Mouse (Mus musculus) mouse embryonic stem cell (cell line): ENCODE results near the gene Ergic1.

ENCODE experiments used
- in situ Hi-C, 2 experiments: fragments of 300-500 bp; cut with MboI; formaldehyde crosslinking; loops; 1 replicate in 1 of 2; 3 replicates in 1 of 2; pipeline ENCODE4 v1.14.3; 2019 to 2020; ENCODE audit warnings: low sequenced_read_pairs in 2 of 2, low pct_unique_long_range_greater_than_20kb in 1 of 2, mixed read lengths in 1 of 2; ENCODE audit not compliant: unreplicated experiment in 1 of 2

Gene Ergic1

GRCm38 (mm10) chr17:26671268-26671667 lies 110.0 kb downstream of the Ergic1 start:
- in situ Hi-C loops: no loop called here

- in situ Hi-C loops: no loop called here
Measured at GRCm38 (mm10) chr17:26675845-26676244, 114.6 kb downstream of the Ergic1 start.

- in situ Hi-C loops: no loop called here
Measured at GRCm38 (mm10) chr17:26676252-26676615, 114.9 kb downstream of the Ergic1 start.

- in situ Hi-C loops: no loop called here
Measured at GRCm38 (mm10) chr17:26676616-26677376, 115.5 kb downstream of the Ergic1 start.

- in situ Hi-C loops: no loop called here
Measured at GRCm38 (mm10) chr17:26677711-26678637, 116.7 kb downstream of the Ergic1 start.

GRCm38 (mm10) chr17:26681276-26681675 lies 120.0 kb downstream of the Ergic1 start:
- in situ Hi-C loops: no loop called here

GRCm38 (mm10) chr17:26686334-26687000 lies 125.2 kb downstream of the Ergic1 start:
- in situ Hi-C loops: no loop called here

- in situ Hi-C loops: no loop called here
Measured at GRCm38 (mm10) chr17:26688795-26689735, 127.8 kb downstream of the Ergic1 start.

- in situ Hi-C loops: no loop called here
Measured at GRCm38 (mm10) chr17:26689810-26690209, 128.5 kb downstream of the Ergic1 start.

GRCm38 (mm10) chr17:26690236-26690635 lies 128.9 kb downstream of the Ergic1 start:
- in situ Hi-C loops: no loop called here

- in situ Hi-C loops: no loop called here
Measured at GRCm38 (mm10) chr17:26691110-26691509, 129.8 kb downstream of the Ergic1 start.

GRCm38 (mm10) chr17:26693424-26693823 lies 132.1 kb downstream of the Ergic1 start:
- in situ Hi-C loops: no loop called here

- in situ Hi-C loops: no loop called here
Measured at GRCm38 (mm10) chr17:26694171-26694570, 132.9 kb downstream of the Ergic1 start.

- in situ Hi-C loops: no loop called here
Measured at GRCm38 (mm10) chr17:26695193-26695592, 133.9 kb downstream of the Ergic1 start.

GRCm38 (mm10) chr17:26698846-26699245 lies 137.6 kb downstream of the Ergic1 start:
- in situ Hi-C loops: no loop called here

- in situ Hi-C loops: loop anchor here in 1 of 2 experiments (25.0 kb wide), 1 partner anchor 187 kb away; no protein-coding TSS in a partner anchor
Measured at GRCm38 (mm10) chr17:26699819-26700616, 138.7 kb downstream of the Ergic1 start.

GRCm38 (mm10) chr17:26701565-26701964 lies 140.3 kb downstream of the Ergic1 start:
- in situ Hi-C loops: loop anchor here in 1 of 2 experiments (25.0 kb wide), 1 partner anchor 186 kb away; no protein-coding TSS in a partner anchor
